Mouse (Mus musculus): ENCODE data around the gene Efna4. TPM values are rescaled to one million over a fixed set of nuclear protein-coding genes. Genes with fewer than 3 reads are reported as not detected.

Efna4 gene
- polyA plus RNA-seq, 1 experiment from 2014 or later = 20.5 TPM

DNA sequence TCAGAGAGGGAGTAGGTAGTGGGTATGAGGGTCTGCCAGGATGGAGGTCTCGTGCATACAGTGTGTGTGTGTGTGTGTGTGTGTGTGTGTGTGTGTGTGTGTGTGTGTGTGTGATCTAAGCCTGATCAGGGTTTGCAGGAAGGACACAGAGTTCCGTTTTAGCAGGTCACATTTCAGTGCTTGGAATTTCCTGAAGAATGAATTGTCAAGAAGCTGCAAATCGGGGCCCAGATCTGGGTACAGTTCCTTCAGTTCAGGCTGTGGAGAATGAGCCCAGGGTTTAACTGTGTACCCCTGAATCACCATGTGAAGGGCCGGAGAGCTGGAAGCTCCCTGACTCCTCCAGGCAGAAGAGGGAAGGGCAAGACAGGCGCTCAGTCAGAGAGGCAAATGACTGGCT lies 50.5 kb downstream of the Efna4 start:
- H3K36me3 ChIP-seq (ENCODE audit: control insufficient read depth, insufficient read depth, low read length) = no peaks in the 10 kb centered on the region
- DNase-seq (ENCODE audit: low spot score) (no peak), ATAC-seq (ENCODE audit: insufficient read depth, low FRiP score, low TSS enrichment) (no peak)
- no peak overlapping the region for H3K27ac ChIP-seq (ENCODE audit: low read depth, low read length)
- WGBS = 61% methylated on average over 5 of the region's 5 CpGs
- H3K4me2 ChIP-seq (ENCODE audit: low read depth) = no peak overlapping the region
- H3K9me3 ChIP-seq (ENCODE audit: control insufficient read depth, low read length) = no peaks in the 10 kb centered on the region
- no peaks in the 10 kb centered on the region for H3K27me3 ChIP-seq (ENCODE audit: control insufficient read depth, insufficient read depth, low read length)
- no peak overlapping the region for H3K9ac ChIP-seq (ENCODE audit: low read length)
- H3K4me1 ChIP-seq (ENCODE audit: control insufficient read depth, insufficient read depth, low read length) = no peaks in the 10 kb centered on the region; the same call in 1 of the 2 replicates
- no peak overlapping the region for H3K4me3 ChIP-seq (ENCODE audit: low read depth, low read length)

DNA sequence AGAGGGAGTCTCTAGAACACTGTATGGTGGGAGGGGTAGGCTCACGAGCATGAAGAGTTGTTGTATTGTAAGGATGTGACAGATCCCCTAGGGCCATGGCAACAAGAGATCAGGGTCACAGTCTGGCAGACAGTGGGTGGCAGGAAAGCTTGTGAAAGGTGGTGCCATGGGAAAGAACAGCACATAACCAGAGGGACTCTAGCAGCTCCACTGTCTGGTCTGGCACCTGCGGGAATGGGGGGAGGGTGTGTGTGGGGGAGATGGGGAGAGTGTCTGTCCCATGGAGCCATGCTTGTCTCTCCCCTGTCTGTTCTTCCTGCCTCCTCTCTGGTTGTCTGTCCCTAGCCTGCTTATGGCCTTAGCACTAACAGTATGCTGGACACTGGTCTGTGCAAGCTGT lies 52.3 kb downstream of the Efna4 start:
- DNase-seq (ENCODE audit: low spot score) (no peak), ATAC-seq (ENCODE audit: insufficient read depth, low FRiP score, low TSS enrichment) (no peak)
- Histone ChIP-seq H3K4me1 (ENCODE audit: control insufficient read depth, insufficient read depth, low read length) (peaks cover under 1% of the 10 kb centered on the region), H3K27me3 (ENCODE audit: control insufficient read depth, insufficient read depth, low read length) (peaks cover 3% of the 10 kb centered on the region), H3K4me2 (ENCODE audit: low read depth) (no peak overlapping the region), H3K9me3 (ENCODE audit: control insufficient read depth, low read length) (no peaks in the 10 kb centered on the region), H3K27ac (ENCODE audit: low read depth, low read length) (no peak overlapping the region), H3K4me3 (ENCODE audit: low read depth, low read length) (no peak overlapping the region), H3K36me3 (ENCODE audit: control insufficient read depth, insufficient read depth, low read length) (no peaks in the 10 kb centered on the region), H3K9ac (ENCODE audit: low read length) (no peak overlapping the region)
- 52% methylated on average over 2 of the region's 2 CpGs for WGBS

DNA sequence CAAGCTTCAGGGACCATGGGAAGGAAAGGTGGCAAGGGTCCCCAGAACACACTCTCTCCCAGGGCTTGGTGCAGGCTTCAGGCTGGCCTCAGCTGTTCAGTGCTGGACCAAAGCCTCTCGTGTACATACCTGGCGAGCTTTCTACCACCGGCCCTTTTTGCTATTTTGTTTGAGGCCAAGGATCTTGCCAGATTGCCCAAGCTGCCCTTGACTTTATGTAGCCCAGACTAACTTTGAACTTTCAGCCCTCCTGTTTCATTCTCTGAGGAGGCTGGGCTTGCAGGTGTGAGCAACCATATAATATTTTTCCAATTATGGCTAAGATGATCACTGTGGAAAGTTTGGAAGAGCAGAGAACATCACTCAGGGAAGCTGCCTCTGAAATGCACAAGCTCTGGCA lies 53.6 kb downstream of the Efna4 start:
- ATAC-seq (ENCODE audit: insufficient read depth, low FRiP score, low TSS enrichment) (no peak), DNase-seq (ENCODE audit: low spot score) (no peak)
- Histone ChIP-seq H3K36me3 (ENCODE audit: control insufficient read depth, insufficient read depth, low read length) (no peaks in the 10 kb centered on the region), H3K4me1 (ENCODE audit: control insufficient read depth, insufficient read depth, low read length) (peaks cover 11% of the 10 kb centered on the region), H3K9me3 (ENCODE audit: control insufficient read depth, low read length) (no peaks in the 10 kb centered on the region), H3K9ac (ENCODE audit: low read length) (no peak overlapping the region), H3K4me3 (ENCODE audit: low read depth, low read length) (no peak overlapping the region), H3K27ac (ENCODE audit: low read depth, low read length) (no peak overlapping the region), H3K4me2 (ENCODE audit: low read depth) (no peak overlapping the region), H3K27me3 (ENCODE audit: control insufficient read depth, insufficient read depth, low read length) (peaks cover 12% of the 10 kb centered on the region)
- 89% methylated on average over 3 of the region's 3 CpGs for WGBS

Other genes with a start within 250 kb of the Efna4 start
- gene Rusc1, start 244.7 kb downstream of the Efna4 start, polyA plus RNA-seq (2014; fragmentation: Nextera tagmentation; extraction: Ambion mirVana) = 39.2 and 48.9 TPM in 2 replicates
- gene Gm43738, start 236.9 kb downstream of the Efna4 start, polyA plus RNA-seq (2014; fragmentation: Nextera tagmentation; extraction: Ambion mirVana) = 0.12 TPM in 1 of 2 replicates, not detected in the other
- 384 TPM in 2 replicates for gene Fdps, start 236.1 kb downstream of the Efna4 start, polyA plus RNA-seq (2014; fragmentation: Nextera tagmentation; extraction: Ambion mirVana)
- 1.5 and 2.4 TPM in 2 replicates for gene Pklr, start 201.9 kb downstream of the Efna4 start, polyA plus RNA-seq (2014; fragmentation: Nextera tagmentation; extraction: Ambion mirVana)
- 5.2 and 7.5 TPM in 2 replicates for gene Hcn3, start 177.8 kb downstream of the Efna4 start, polyA plus RNA-seq (2014; fragmentation: Nextera tagmentation; extraction: Ambion mirVana)
- gene Clk2, start 173.2 kb downstream of the Efna4 start, polyA plus RNA-seq (2014; fragmentation: Nextera tagmentation; extraction: Ambion mirVana) = 26.5 and 32.3 TPM in 2 replicates
- 91.2 and 92.8 TPM in 2 replicates for gene Scamp3, start 160.6 kb downstream of the Efna4 start, polyA plus RNA-seq (2014; fragmentation: Nextera tagmentation; extraction: Ambion mirVana)
- gene Fam189b, start 154.9 kb downstream of the Efna4 start, polyA plus RNA-seq (2014; fragmentation: Nextera tagmentation; extraction: Ambion mirVana) = 32.5 and 36.9 TPM in 2 replicates
- 44.4 and 46.5 TPM in 2 replicates for gene Gba, start 135.1 kb downstream of the Efna4 start, polyA plus RNA-seq (2014; fragmentation: Nextera tagmentation; extraction: Ambion mirVana)
- gene Thbs3, start 122.8 kb downstream of the Efna4 start, polyA plus RNA-seq (2014; fragmentation: Nextera tagmentation; extraction: Ambion mirVana) = 26.3 and 26.6 TPM in 2 replicates
- 181 and 202 TPM in 2 replicates for gene Mtx1, start 110.9 kb downstream of the Efna4 start, polyA plus RNA-seq (2014; fragmentation: Nextera tagmentation; extraction: Ambion mirVana)
- 1.6 and 1.8 TPM in 2 replicates for gene Muc1, start 109.0 kb downstream of the Efna4 start, polyA plus RNA-seq (2014; fragmentation: Nextera tagmentation; extraction: Ambion mirVana)
- gene Krtcap2, start 92.1 kb downstream of the Efna4 start, polyA plus RNA-seq (2014; fragmentation: Nextera tagmentation; extraction: Ambion mirVana) = 237 and 255 TPM in 2 replicates
- 11.6 and 12.8 TPM in 2 replicates for gene Trim46, start 91.7 kb downstream of the Efna4 start, polyA plus RNA-seq (2014; fragmentation: Nextera tagmentation; extraction: Ambion mirVana)
- gene Dpm3, start 78.7 kb downstream of the Efna4 start, polyA plus RNA-seq (2014; fragmentation: Nextera tagmentation; extraction: Ambion mirVana) = 86.1 and 88.5 TPM in 2 replicates
- 33.8 and 37.6 TPM in 2 replicates for gene Slc50a1, start 67.5 kb downstream of the Efna4 start, polyA plus RNA-seq (2014; fragmentation: Nextera tagmentation; extraction: Ambion mirVana)
- 13.7 and 15.9 TPM in 2 replicates for gene Efna1, start 56.9 kb downstream of the Efna4 start, polyA plus RNA-seq (2014; fragmentation: Nextera tagmentation; extraction: Ambion mirVana)
- 32.7 and 36.5 TPM in 2 replicates for gene Efna3, start 15.1 kb downstream of the Efna4 start, polyA plus RNA-seq (2014; fragmentation: Nextera tagmentation; extraction: Ambion mirVana)
- 16.3 and 18.3 TPM in 2 replicates for gene Adam15, start 12.0 kb upstream of the Efna4 start, polyA plus RNA-seq (2014; fragmentation: Nextera tagmentation; extraction: Ambion mirVana)
- 0.20 TPM in 1 of 2 replicates, not detected in the other for gene Dcst2, start 23.9 kb upstream of the Efna4 start, polyA plus RNA-seq (2014; fragmentation: Nextera tagmentation; extraction: Ambion mirVana)
- gene Dcst1, start 27.2 kb upstream of the Efna4 start, polyA plus RNA-seq (2014; fragmentation: Nextera tagmentation; extraction: Ambion mirVana) = 0.31 and 0.41 TPM in 2 replicates
- gene Zbtb7b, start 56.7 kb upstream of the Efna4 start, polyA plus RNA-seq (2014; fragmentation: Nextera tagmentation; extraction: Ambion mirVana) = 0.25 and 0.54 TPM in 2 replicates
- gene Lenep, start 64.8 kb upstream of the Efna4 start, polyA plus RNA-seq (2014; fragmentation: Nextera tagmentation; extraction: Ambion mirVana) = 0.13 and 0.73 TPM in 2 replicates
- gene Flad1, start 73.8 kb upstream of the Efna4 start, polyA plus RNA-seq (2014; fragmentation: Nextera tagmentation; extraction: Ambion mirVana) = 29.4 and 30.9 TPM in 2 replicates
- gene Cks1b, start 80.4 kb upstream of the Efna4 start, polyA plus RNA-seq (2014; fragmentation: Nextera tagmentation; extraction: Ambion mirVana) = 432 and 463 TPM in 2 replicates
- 43.9 and 48.0 TPM in 2 replicates for gene Shc1, start 80.4 kb upstream of the Efna4 start, polyA plus RNA-seq (2014; fragmentation: Nextera tagmentation; extraction: Ambion mirVana)
- gene Pygo2, start 92.2 kb upstream of the Efna4 start, polyA plus RNA-seq (2014; fragmentation: Nextera tagmentation; extraction: Ambion mirVana) = 55.7 and 59.8 TPM in 2 replicates
- gene Pbxip1, start 98.7 kb upstream of the Efna4 start, polyA plus RNA-seq (2014; fragmentation: Nextera tagmentation; extraction: Ambion mirVana) = 8.6 and 9.1 TPM in 2 replicates
- gene Pmvk, start 116.5 kb upstream of the Efna4 start, polyA plus RNA-seq (2014; fragmentation: Nextera tagmentation; extraction: Ambion mirVana) = 71.8 and 74.5 TPM in 2 replicates
- gene Kcnn3, start 182.1 kb upstream of the Efna4 start, polyA plus RNA-seq (2014; fragmentation: Nextera tagmentation; extraction: Ambion mirVana) = 1.4 and 1.9 TPM in 2 replicates

All from neural tube, embryonic 11.5 days (tissue).